Mouse (Mus musculus) myocyte (in vitro differentiated cells): ENCODE results near the gene Entpd6. TPM values are rescaled to one million over a fixed set of nuclear protein-coding genes. Genes with fewer than 3 reads are reported as not detected.

Source experiments
- H3K27me3 ChIP-seq: one replicate; pipeline ENCODE4 v1.6.1; 2011; ENCODE audit not compliant: control insufficient read depth, insufficient read depth, insufficient read length
- H3K36me3 ChIP-seq: one replicate; pipeline ENCODE4 v1.6.1; 2011; ENCODE audit not compliant: control insufficient read depth, insufficient read depth
- H3K4me2 ChIP-seq: one replicate; pipeline ENCODE4 v1.6.1; 2011; ENCODE audit warnings: low read depth, control low read depth
- H3K4me3 ChIP-seq: one replicate; pipeline ENCODE4 v1.5.1; 2011; ENCODE audit warnings: mild to moderate bottlenecking, control low read depth, moderate library complexity
- H3K79me2 ChIP-seq: one replicate; pipeline ENCODE4 v1.6.1; 2011; ENCODE audit not compliant: control insufficient read depth, insufficient read depth
- H3ac ChIP-seq: one replicate; pipeline ENCODE4 v1.6.1; 2011; ENCODE audit not compliant: control insufficient read depth, insufficient read length
- CEBPB ChIP-seq: IDR thresholded peaks from 2 replicates; pipeline ENCODE4 v1.6.1; 2011; ENCODE audit warnings: mild to moderate bottlenecking, moderate library complexity; ENCODE audit not compliant: poor library complexity, insufficient read depth, severe bottlenecking
- E2F4 ChIP-seq: IDR thresholded peaks from one replicate; pipeline ENCODE4 v1.6.1; 2011; ENCODE audit warnings: mild to moderate bottlenecking, control low read depth, moderate library complexity; ENCODE audit not compliant: insufficient read depth
- MAX ChIP-seq: IDR thresholded peaks from one replicate; pipeline ENCODE4 v1.6.1; 2011; ENCODE audit warnings: low read depth, mild to moderate bottlenecking, control low read depth
- MYOD1 ChIP-seq, 3 experiments: IDR thresholded peaks; one replicate each; pipeline ENCODE4 v1.6.1; 2011; ENCODE audit warnings: control low read depth in 2 of 3, low read depth in 2 of 3, mild to moderate bottlenecking in 2 of 3, moderate library complexity in 1 of 3; ENCODE audit not compliant: insufficient read length in 2 of 3, control insufficient read depth in 1 of 3
- MYOG ChIP-seq, 3 experiments: IDR thresholded peaks; one replicate each; pipeline ENCODE4 v1.6.1; 2011; ENCODE audit warnings: control low read depth in 2 of 3, low read depth in 2 of 3, mild to moderate bottlenecking in 2 of 3; ENCODE audit not compliant: insufficient read length in 2 of 3, control insufficient read depth in 1 of 3, insufficient read depth in 1 of 3
- POLR2A ChIP-seq: IDR thresholded peaks from one replicate; pipeline ENCODE4 v1.6.1; 2011; ENCODE audit warnings: low read depth, mild to moderate bottlenecking, control low read depth, moderate library complexity; ENCODE audit not compliant: insufficient read length
- POLR2AphosphoS2 ChIP-seq: IDR thresholded peaks from one replicate; pipeline ENCODE4 v1.6.1; 2011; ENCODE audit warnings: low read depth, control low read depth; ENCODE audit not compliant: insufficient read length
- REST ChIP-seq: IDR thresholded peaks from one replicate; pipeline ENCODE4 v1.6.1; 2011; ENCODE audit warnings: mild to moderate bottlenecking, control low read depth, moderate library complexity; ENCODE audit not compliant: insufficient read depth, insufficient read length
- SRF ChIP-seq: IDR thresholded peaks from one replicate; pipeline ENCODE4 v1.6.1; 2011; ENCODE audit warnings: low read depth; ENCODE audit not compliant: control insufficient read depth, insufficient read length
- TCF12 ChIP-seq: IDR thresholded peaks from one replicate; pipeline ENCODE4 v1.6.1; 2011; ENCODE audit warnings: mild to moderate bottlenecking, control low read depth; ENCODE audit not compliant: poor library complexity, insufficient read depth, severe bottlenecking
- TCF3 ChIP-seq: IDR thresholded peaks from one replicate; pipeline ENCODE4 v1.6.1; 2011; ENCODE audit warnings: low read depth, control low read depth; ENCODE audit not compliant: insufficient read length
- USF1 ChIP-seq: IDR thresholded peaks from one replicate; pipeline ENCODE4 v1.6.1; 2011; ENCODE audit warnings: low read depth, mild to moderate bottlenecking, control low read depth, moderate library complexity
- polyA plus RNA-seq: library from polyadenylated mRNA; unstranded; fragments of >200 nt; fragmentation: generic; extraction: Trizol; gene quantifications from one replicate; pipeline ENCODE4 v1.2.1, GENCODE M21; 2012; ENCODE audit warnings: missing spikeins

Gene Entpd6
- 8.8 TPM for polyA plus RNA-seq

DNA sequence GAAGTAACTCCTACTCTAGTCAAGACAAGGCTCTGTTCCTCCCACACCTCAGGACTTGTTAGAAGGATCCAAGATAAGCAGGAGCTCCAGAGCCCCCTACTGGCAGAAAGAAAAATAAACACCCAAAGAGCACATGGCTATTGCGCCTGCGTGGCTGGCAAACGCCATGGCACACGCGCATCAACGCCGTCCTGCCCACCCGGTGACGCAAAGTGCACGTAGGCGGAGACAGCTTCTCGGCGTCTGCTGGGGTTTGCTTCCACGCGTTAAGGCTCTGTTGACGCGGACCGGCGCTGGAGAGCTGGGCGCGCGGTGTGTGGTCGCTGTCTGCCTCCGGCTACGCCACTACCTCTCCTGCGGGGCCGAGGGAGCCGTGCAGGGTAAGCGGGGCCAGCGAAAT, at the start of gene Entpd6:
Gene Entpd6, plus strand, starts transcription at position 189 of the 400 bp plus-strand sequence.
- Histone ChIP-seq H3K79me2 (no peaks in the 10 kb centered on the region), H3K36me3 (no peaks in the 10 kb centered on the region), H3K27me3 (peaks cover 20% of the 10 kb centered on the region), H3ac (peak within 1 kb of the TSS; percentile 12), H3K4me3 (peak within 1 kb of the TSS; percentile 48), H3K4me2 (peak within 1 kb of the TSS; percentile 95)
- TF ChIP-seq MYOG (IDR thresholded peaks at IDR 0.05; ENCODE audit: control insufficient read depth in 1 of 3, insufficient read depth in 1 of 3, insufficient read length in 2 of 3, low read depth in 2 of 3) (peak in 1 of 3 experiments; percentile 39), CEBPB (no peak), TCF12 (no peak), REST (no peak), POLR2AphosphoS2 (peak; percentile 94), E2F4 (no peak), POLR2A (peak; percentile 97), MAX (no peak), USF1 (no peak), TCF3 (no peak), MYOD1 (IDR thresholded peaks at IDR 0.05; ENCODE audit: control insufficient read depth in 1 of 3, insufficient read length in 2 of 3, low read depth in 2 of 3) (peak in 2 of 3 experiments; percentile 24 to 32), SRF (no peak)

DNA sequence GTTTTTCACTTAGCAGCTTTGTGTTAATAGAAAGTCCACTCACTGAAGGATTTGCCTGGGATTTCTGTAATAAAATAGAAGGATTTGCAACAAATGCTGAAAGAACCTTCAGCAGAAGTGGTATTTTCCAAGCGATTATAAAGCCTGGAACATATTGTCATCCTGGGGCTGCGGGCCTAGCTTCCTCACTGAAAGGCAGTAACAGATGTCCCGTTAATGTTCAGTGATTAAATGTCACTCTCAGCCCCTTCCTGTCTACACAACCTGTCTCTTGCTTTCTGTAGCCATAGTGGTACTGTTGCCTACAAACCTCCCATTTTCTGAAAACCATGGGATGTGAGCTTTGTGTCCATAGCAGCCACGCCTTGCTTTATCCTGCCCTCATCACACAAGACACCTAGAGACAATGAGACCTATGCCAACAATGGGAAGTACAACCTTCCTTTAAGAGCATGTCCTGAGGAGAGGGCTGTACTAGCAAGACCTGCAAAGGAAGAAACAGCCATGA, 36.6 kb upstream of the Entpd6 start:
- Histone ChIP-seq H3K4me3 (no peak overlapping the region), H3K79me2 (no peaks in the 10 kb centered on the region), H3K4me2 (no peak overlapping the region), H3K36me3 (no peaks in the 10 kb centered on the region), H3ac (no peak overlapping the region), H3K27me3 (no peaks in the 10 kb centered on the region)
- TF ChIP-seq POLR2A (no peak), POLR2AphosphoS2 (no peak), REST (no peak), TCF3 (no peak), USF1 (no peak), MYOG (IDR thresholded peaks at IDR 0.05; ENCODE audit: control insufficient read depth in 1 of 3, insufficient read depth in 1 of 3, insufficient read length in 2 of 3, low read depth in 2 of 3) (no peak), MAX (no peak), MYOD1 (IDR thresholded peaks at IDR 0.05; ENCODE audit: control insufficient read depth in 1 of 3, insufficient read length in 2 of 3, low read depth in 2 of 3) (no peak), SRF (no peak)

DNA sequence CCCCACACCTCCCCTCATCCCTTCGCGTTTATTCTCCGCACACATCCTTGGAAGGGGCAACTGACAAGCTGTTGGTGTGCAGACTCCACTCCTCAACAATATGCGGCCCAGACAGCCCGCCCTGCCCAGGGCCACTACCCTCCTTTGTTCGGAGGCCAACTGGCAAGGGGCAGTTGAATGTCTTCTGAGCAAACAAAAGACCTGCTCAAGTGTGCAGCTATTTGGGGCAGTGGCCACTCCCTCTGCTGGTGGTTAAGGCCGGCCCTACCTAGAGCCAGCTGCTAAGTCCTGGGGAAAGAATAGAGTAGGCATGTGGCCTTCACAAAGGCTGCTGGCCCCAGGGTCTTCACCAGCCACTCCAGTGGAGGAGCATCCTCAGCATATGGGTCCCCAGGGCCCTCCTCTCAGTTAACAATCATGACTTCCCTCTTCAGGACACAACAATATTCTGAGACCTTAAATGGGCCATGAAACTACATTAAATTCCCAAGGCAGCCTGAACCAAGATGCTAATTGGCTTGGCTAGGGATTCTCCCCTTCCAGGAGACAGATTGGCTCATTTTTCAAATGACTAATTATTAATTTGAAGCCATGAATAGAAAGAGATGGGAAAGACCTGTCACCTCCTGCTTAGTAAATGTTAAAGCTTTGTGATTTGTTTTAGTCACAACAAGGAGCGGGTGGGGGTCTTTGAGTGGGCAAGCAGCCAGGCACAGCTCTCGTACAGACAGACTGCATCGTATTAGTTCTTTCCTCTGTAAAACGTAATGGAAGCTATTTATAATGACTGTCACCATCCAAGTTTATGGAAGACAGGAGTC, 12.9 kb upstream of the Entpd6 start:
- Histone ChIP-seq H3ac (no peak overlapping the region), H3K4me2 (no peak overlapping the region), H3K4me3 (no peak overlapping the region), H3K27me3 (no peaks in the 10 kb centered on the region), H3K79me2 (no peaks in the 10 kb centered on the region), H3K36me3 (no peaks in the 10 kb centered on the region)
- TF ChIP-seq MAX: no peak
- TF ChIP-seq MYOD1 (IDR thresholded peaks at IDR 0.05; ENCODE audit: control insufficient read depth in 1 of 3, insufficient read length in 2 of 3, low read depth in 2 of 3): peak in 1 of 3 experiments; percentile 4
- peak in 1 of 3 experiments; percentile 46 for TF ChIP-seq MYOG (IDR thresholded peaks at IDR 0.05; ENCODE audit: control insufficient read depth in 1 of 3, insufficient read depth in 1 of 3, insufficient read length in 2 of 3, low read depth in 2 of 3)

DNA sequence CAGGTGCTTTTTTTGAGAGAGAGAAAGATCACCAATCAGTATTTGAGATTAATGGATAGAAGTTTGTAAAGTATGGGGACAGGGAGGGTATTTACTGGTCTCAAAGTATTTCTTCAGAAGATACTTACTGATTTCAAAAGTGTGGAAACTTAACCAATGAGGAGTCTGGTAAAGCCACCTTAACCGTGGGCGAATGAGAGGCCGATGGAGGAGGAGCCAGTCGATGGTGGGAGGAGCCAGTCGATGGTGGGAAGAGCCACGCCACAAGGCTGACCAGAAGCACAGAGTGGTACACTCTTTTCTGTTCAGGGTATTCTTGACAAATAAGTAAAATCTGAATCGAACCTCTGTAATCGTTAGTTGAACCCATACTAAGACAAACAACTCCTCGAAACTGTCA, 11.0 kb upstream of the Entpd6 start:
- no peaks in the 10 kb centered on the region for H3K27me3 ChIP-seq
- H3K4me3 ChIP-seq: no peak overlapping the region
- no peak overlapping the region for H3K4me2 ChIP-seq
- H3K79me2 ChIP-seq: no peaks in the 10 kb centered on the region
- no peak overlapping the region for H3ac ChIP-seq
- no peaks in the 10 kb centered on the region for H3K36me3 ChIP-seq
- TF ChIP-seq MAX (no peak), POLR2AphosphoS2 (no peak), SRF (no peak), MYOD1 (IDR thresholded peaks at IDR 0.05; ENCODE audit: control insufficient read depth in 1 of 3, insufficient read length in 2 of 3, low read depth in 2 of 3) (no peak)

DNA sequence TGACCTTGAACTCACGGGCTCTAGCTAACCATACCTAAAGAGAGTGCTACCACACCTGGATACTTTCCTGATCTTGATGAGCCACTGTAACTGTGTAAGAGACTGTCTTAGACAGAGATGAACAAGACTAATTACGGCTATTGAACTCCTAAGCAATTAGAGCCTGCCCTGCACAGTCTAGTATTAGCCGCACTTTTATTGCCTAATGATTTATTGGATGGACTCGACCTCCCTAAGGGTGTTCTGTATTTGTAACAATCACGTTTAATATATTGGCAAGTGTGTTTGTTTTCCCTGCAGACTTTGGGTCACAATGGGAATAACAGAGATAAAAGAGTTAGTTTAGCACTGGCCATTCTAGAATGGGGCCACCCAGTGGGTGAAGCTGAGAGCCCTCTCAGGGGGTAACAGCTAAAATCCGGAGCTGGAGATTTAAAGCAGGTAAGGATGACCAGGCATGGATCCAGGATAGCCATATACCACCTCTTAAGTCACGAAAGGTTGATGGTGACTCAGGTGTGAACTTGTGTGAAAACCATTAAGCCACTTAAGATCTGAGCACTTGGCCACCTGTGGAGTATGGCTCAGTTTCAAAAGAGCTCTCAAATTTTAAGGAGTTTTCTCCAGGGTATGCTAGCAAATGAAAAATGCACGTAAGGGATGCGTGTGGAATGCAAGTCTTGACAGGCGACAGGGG, 8.5 kb upstream of the Entpd6 start:
- Histone ChIP-seq H3K4me3 (no peak overlapping the region), H3K4me2 (no peak overlapping the region), H3ac (no peak overlapping the region), H3K36me3 (no peaks in the 10 kb centered on the region), H3K27me3 (peaks cover 8% of the 10 kb centered on the region), H3K79me2 (no peaks in the 10 kb centered on the region)
- no peak for TF ChIP-seq POLR2A
- TF ChIP-seq TCF3: no peak
- no peak for TF ChIP-seq TCF12
- TF ChIP-seq MYOG (IDR thresholded peaks at IDR 0.05; ENCODE audit: control insufficient read depth in 1 of 3, insufficient read depth in 1 of 3, insufficient read length in 2 of 3, low read depth in 2 of 3): no peak
- TF ChIP-seq MYOD1 (IDR thresholded peaks at IDR 0.05; ENCODE audit: control insufficient read depth in 1 of 3, insufficient read length in 2 of 3, low read depth in 2 of 3): no peak
